Mouse (Mus musculus) left cerebral cortex, postnatal 10 days (tissue): ENCODE data around the gene Psmf1. TPM values are rescaled to one million over a fixed set of nuclear protein-coding genes. Genes with fewer than 3 reads are reported as not detected.

Source experiments
- DNase-seq, 2 experiments: peaks; one replicate each; pipeline ENCODE4 v3.0.0; 2021 to 2022; ENCODE audit warnings: low spot score in 2 of 2, mixed read lengths in 1 of 2; ENCODE audit errors: extremely low spot score in 1 of 2
- intact Hi-C: fragments of 180-260 bp; cut with DNase I; formaldehyde crosslinking; loops from one replicate; pipeline ENCODE4 v1.15.1; 2025
- total RNA-seq, 2 experiments: library from RNA; stranded (reverse); gene quantifications; 2 replicates each; pipeline ENCODE4 v1.2.3; 2021

Gene Psmf1
- total RNA-seq, 2 experiments from 2014 or later, result 43.9 to 48.6 TPM

DNA sequence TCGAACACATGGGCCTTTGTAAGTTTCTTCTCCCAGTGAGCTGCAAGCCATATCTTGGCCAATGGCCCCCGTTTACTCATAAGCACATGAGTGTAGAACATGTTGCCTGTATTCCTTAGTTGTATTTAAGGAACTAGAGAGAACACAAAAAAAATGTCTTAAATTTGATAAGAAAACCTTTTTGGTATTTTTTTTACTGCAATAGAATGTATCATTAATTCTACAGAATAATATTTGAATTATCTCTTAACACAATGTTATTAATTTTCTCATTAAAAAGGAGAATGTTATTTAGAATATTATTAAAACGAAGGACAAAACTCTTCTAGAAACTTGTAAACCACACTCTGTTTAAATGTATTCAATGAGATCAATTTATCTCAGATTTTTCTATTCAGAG is 75.6 kb downstream of the Psmf1 start, which contains the start of gene Rad21l:
TSS of gene Rad21l (minus strand) at position 101 of the 400 bp plus-strand sequence.
- intact Hi-C loops, result no loop called here
- no peak for DNase-seq

Other genes starting within 250 kb of the Psmf1 start
- gene Fkbp1a, start 201.7 kb downstream of the Psmf1 start, total RNA-seq, result 100 to 1,000 TPM; 558 to 568 TPM
- gene Sdcbp2, start 171.6 kb downstream of the Psmf1 start, total RNA-seq, result 1 to 10 TPM; 1.5 to 1.6 TPM
- 100 to 1,000 TPM; 162 to 164 TPM for gene Snph, start 111.6 kb downstream of the Psmf1 start, total RNA-seq
- gene Rad21l, start 75.7 kb downstream of the Psmf1 start, total RNA-seq, result under 1 TPM; 0.63 to 0.66 TPM
- 10 to 100 TPM; 10.8 to 10.9 TPM for gene Tmem74b, start 42.2 kb downstream of the Psmf1 start, total RNA-seq
- under 1 TPM in 1 of 2 experiments, not detected in 1; 0.19 TPM for gene Rspo4, start 98.7 kb upstream of the Psmf1 start, total RNA-seq
- under 1 TPM in 1 of 2 experiments, not detected in 1; 0.19 TPM for gene Angpt4, start 167.0 kb upstream of the Psmf1 start, total RNA-seq
- 1 to 10 TPM; 6.8 to 7.8 TPM for gene Fam110a, start 236.0 kb upstream of the Psmf1 start, total RNA-seq